Mouse (Mus musculus) CH12.LX (cell line): Measurements from ENCODE around the gene Filip1l. TPM values are rescaled to one million over a fixed set of nuclear protein-coding genes. Genes with fewer than 3 reads are reported as not detected.

Source experiments
- DNase-seq: peaks from one replicate; pipeline ENCODE4 v3.0.0-alpha.2; 2013; ENCODE audit errors: extremely low read depth
- H3K27ac ChIP-seq: 2 replicates; pipeline ENCODE4 v1.5.1; 2012; ENCODE audit warnings: low read depth, mild to moderate bottlenecking, control low read depth, moderate library complexity; ENCODE audit not compliant: insufficient read depth
- H3K27me3 ChIP-seq: replicated peaks from 2 replicates; pipeline ENCODE3; 2012; ENCODE audit warnings: inconsistent platforms
- H3K36me3 ChIP-seq, 2 experiments: replicated peaks in 1 of 2; 2 replicates each; pipeline versions ENCODE3 to v1.6.1; 2012; ENCODE audit warnings: inconsistent platforms in 1 of 2, low read length in 1 of 2, mild to moderate bottlenecking in 1 of 2, mixed read lengths in 1 of 2, moderate library complexity in 1 of 2; ENCODE audit not compliant: control insufficient read depth in 1 of 2, insufficient read depth in 1 of 2
- H3K4me1 ChIP-seq, 2 experiments: 2 replicates each; pipeline ENCODE4 v1.6.1; 2012; ENCODE audit warnings: inconsistent platforms in 1 of 2, moderate library complexity in 1 of 2; ENCODE audit not compliant: insufficient read depth in 2 of 2, control insufficient read depth in 1 of 2
- H3K4me2 ChIP-seq: 2 replicates; pipeline ENCODE4 v1.6.1; 2012; ENCODE audit warnings: low read depth, mild to moderate bottlenecking, control low read depth; ENCODE audit not compliant: poor library complexity, insufficient read depth, severe bottlenecking
- H3K4me3 ChIP-seq, 3 experiments: fragments of 150-350 bp in 1 of 3; sonication (generic) in 1 of 3; replicated peaks in 1 of 3; 2 replicates each; pipeline versions ENCODE3 to v1.5.1; 2011 to 2012; ENCODE audit warnings: low read depth in 2 of 3, low read length in 2 of 3, mild to moderate bottlenecking in 2 of 3, moderate library complexity in 2 of 3, control low read depth in 1 of 3, improper control_type of control experiment in 1 of 3, inconsistent platforms in 1 of 3, mixed read lengths in 1 of 3; ENCODE audit not compliant: poor library complexity in 1 of 3
- H3K79me2 ChIP-seq: replicated peaks from 2 replicates; pipeline ENCODE4 v1.6.1; 2012; ENCODE audit warnings: mild to moderate bottlenecking, moderate library complexity; ENCODE audit not compliant: control insufficient read depth, poor library complexity, insufficient read depth, severe bottlenecking; ENCODE audit errors: extremely low read depth
- H3K9ac ChIP-seq: 2 replicates; pipeline ENCODE4 v1.6.1; 2012; ENCODE audit warnings: low read depth, mild to moderate bottlenecking, control low read depth, moderate library complexity; ENCODE audit not compliant: insufficient read depth
- H3K9me3 ChIP-seq: replicated peaks from 2 replicates; pipeline ENCODE3; 2012; ENCODE audit warnings: low read length, inconsistent platforms, mixed read lengths
- BHLHE40 ChIP-seq: IDR thresholded peaks from 2 replicates; pipeline ENCODE4 v1.6.1; 2011; ENCODE audit warnings: mild to moderate bottlenecking, low read depth, low read length, improper control_type of control experiment
- CHD1 ChIP-seq: IDR thresholded peaks from 2 replicates; pipeline ENCODE4 v1.6.1; 2012; ENCODE audit warnings: low read depth, low read length, improper control_type of control experiment, inconsistent platforms
- CHD2 ChIP-seq: IDR thresholded peaks from 2 replicates; pipeline ENCODE4 v1.6.1; 2011; ENCODE audit warnings: low read length, improper control_type of control experiment
- ETS1 ChIP-seq: conservative IDR thresholded peaks from 2 replicates; pipeline ENCODE4 v1.6.1; 2012; ENCODE audit warnings: low read depth, mild to moderate bottlenecking, inconsistent platforms, low read length, improper control_type of control experiment, moderate library complexity
- GABPA ChIP-seq: IDR thresholded peaks from 2 replicates; pipeline ENCODE4 v1.6.1; 2012; ENCODE audit warnings: low read depth, low read length, improper control_type of control experiment, inconsistent platforms; ENCODE audit not compliant: insufficient replicate concordance
- IRF4 ChIP-seq: IDR thresholded peaks from 2 replicates; pipeline ENCODE4 v1.6.1; 2014; ENCODE audit warnings: low read depth, mild to moderate bottlenecking, inconsistent platforms, low read length, improper control_type of control experiment
- JUND ChIP-seq: conservative IDR thresholded peaks from 2 replicates; pipeline ENCODE4 v1.6.1; 2011; ENCODE audit warnings: low read depth, low read length, improper control_type of control experiment
- MAFK ChIP-seq: IDR thresholded peaks from 2 replicates; pipeline ENCODE4 v1.6.1; 2011; ENCODE audit warnings: low read length, improper control_type of control experiment; ENCODE audit not compliant: insufficient replicate concordance
- MAX ChIP-seq: IDR thresholded peaks from 2 replicates; pipeline ENCODE4 v1.6.1; 2011; ENCODE audit warnings: low read length, improper control_type of control experiment
- MAZ ChIP-seq: IDR thresholded peaks from 2 replicates; pipeline ENCODE4 v1.6.1; 2012; ENCODE audit warnings: low read depth, mild to moderate bottlenecking, inconsistent platforms, low read length, improper control_type of control experiment, moderate library complexity
- MEF2A ChIP-seq: IDR thresholded peaks from 2 replicates; pipeline ENCODE4 v1.6.1; 2014; ENCODE audit warnings: low read depth, mild to moderate bottlenecking, inconsistent platforms, low read length, improper control_type of control experiment, borderline replicate concordance
- MXI1 ChIP-seq: IDR thresholded peaks from 2 replicates; pipeline ENCODE4 v1.6.1; 2011; ENCODE audit warnings: mild to moderate bottlenecking, low read depth, low read length, improper control_type of control experiment
- POLR2A ChIP-seq: IDR thresholded peaks from 2 replicates; pipeline ENCODE4 v1.6.1; 2011; ENCODE audit warnings: low read depth, mild to moderate bottlenecking, improper control_type of control experiment, low read length
- POLR2AphosphoS2 ChIP-seq: IDR thresholded peaks from 2 replicates; pipeline ENCODE4 v1.6.1; 2011; ENCODE audit warnings: low read depth, low read length, improper control_type of control experiment
- RAD21 ChIP-seq: IDR thresholded peaks from 2 replicates; pipeline ENCODE4 v1.6.1; 2011; ENCODE audit warnings: low read depth, mild to moderate bottlenecking, low read length, improper control_type of control experiment, moderate library complexity
- RCOR1 ChIP-seq: conservative IDR thresholded peaks from 2 replicates; pipeline ENCODE4 v1.6.1; 2012; ENCODE audit warnings: low read depth, mild to moderate bottlenecking, inconsistent platforms, low read length, improper control_type of control experiment
- SMC3 ChIP-seq: IDR thresholded peaks from 2 replicates; pipeline ENCODE4 v1.6.1; 2011; ENCODE audit warnings: low read depth, low read length, improper control_type of control experiment
- TBP ChIP-seq: conservative IDR thresholded peaks from 2 replicates; pipeline ENCODE4 v1.6.1; 2011; ENCODE audit warnings: low read depth, low read length, improper control_type of control experiment
- TCF12 ChIP-seq: IDR thresholded peaks from 2 replicates; pipeline ENCODE4 v1.6.1; 2014; ENCODE audit warnings: low read depth, mild to moderate bottlenecking, inconsistent platforms, low read length, improper control_type of control experiment
- UBTF ChIP-seq: IDR thresholded peaks from 2 replicates; pipeline ENCODE4 v1.6.1; 2012; ENCODE audit warnings: low read depth, mild to moderate bottlenecking, inconsistent platforms, low read length, improper control_type of control experiment, moderate library complexity
- dilution Hi-C: fragments of 300-500 bp; cut with MboI; formaldehyde crosslinking; loops from 2 replicates; pipeline ENCODE4 v1.14.3; 2020; ENCODE audit warnings: low sequenced_read_pairs; ENCODE audit not compliant: extremely low pct_unique_long_range_greater_than_20kb, extremely low pct_ligation_motif_present
- in situ Hi-C: fragments of 300-500 bp; cut with MboI; formaldehyde crosslinking; loops from 3 replicates; pipeline ENCODE4 v1.14.3; 2019; ENCODE audit warnings: low sequenced_read_pairs, low pct_ligation_motif_present, low pct_unique_long_range_greater_than_20kb, mixed read lengths
- polyA plus RNA-seq: library from polyadenylated mRNA; unstranded; fragments of >175 nt; gene quantifications from 2 replicates; pipeline ENCODE4 v1.2.1, GENCODE M21; 2012; ENCODE audit warnings: low read depth; ENCODE audit not compliant: insufficient read length
- total RNA-seq, 2 experiments: library from RNA; depleted of rRNA; stranded (reverse); fragments of 300-350 nt in 1 of 2; fragments of >200 nt in 1 of 2; gene quantifications; 2 replicates each; pipeline ENCODE4 v1.2.3; 2012 to 2014

The Filip1l gene
- total and polyA plus RNA-seq, 3 experiments = 2.1 to 17.6 (median 5.7) TPM

DNA sequence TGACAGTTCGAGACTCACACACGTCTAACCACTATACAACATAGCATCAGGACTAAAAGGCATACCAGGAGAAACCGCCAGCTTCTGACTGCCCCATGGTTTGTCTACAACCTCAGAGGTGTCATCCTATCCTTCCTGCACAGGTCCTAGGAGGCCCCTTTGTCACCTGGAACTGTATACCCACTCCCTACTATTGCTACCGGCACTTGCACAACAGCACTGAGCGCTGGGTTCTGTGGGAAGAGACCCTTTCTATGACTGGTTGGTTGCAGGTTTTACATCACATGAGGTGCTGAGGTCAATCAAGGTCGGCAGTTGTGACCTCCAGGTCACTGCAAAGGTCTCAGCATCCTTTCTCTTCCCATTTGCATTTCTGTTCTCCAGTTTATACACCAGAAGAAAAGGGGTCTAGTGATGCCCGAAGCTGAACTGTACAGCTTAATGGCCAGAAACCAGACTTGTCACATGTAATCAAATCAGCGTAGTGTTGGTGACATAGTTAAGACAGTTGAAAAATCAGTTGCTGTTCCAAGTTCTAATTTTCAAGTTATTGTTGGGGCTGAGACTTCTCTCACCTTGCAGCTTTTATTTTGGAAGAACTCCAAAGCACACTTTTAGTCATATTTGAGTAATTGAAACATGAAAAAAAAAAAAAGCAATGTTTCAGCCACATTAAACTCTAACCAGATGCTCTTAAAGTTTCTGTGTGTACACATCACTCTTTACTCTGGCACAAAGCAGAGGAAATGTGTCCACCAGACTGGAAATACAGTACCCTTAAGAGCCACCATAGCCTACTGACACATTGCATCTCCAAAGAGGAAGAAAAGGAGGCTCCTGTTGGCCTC is 12.9 kb upstream of the Filip1l start:
- no peaks in the 10 kb centered on the region for H3K79me2 ChIP-seq
- in situ Hi-C loops (no loop called here), dilution Hi-C loops (no loop called here)
- no peak overlapping the region for H3K27ac ChIP-seq
- H3K27me3 ChIP-seq = no peaks in the 10 kb centered on the region
- no peak overlapping the region for H3K4me3 ChIP-seq
- TF ChIP-seq TCF12 = no peak
- TF ChIP-seq POLR2A = no peak
- no peak for TF ChIP-seq BHLHE40
- no peak for TF ChIP-seq MXI1
- no peak for TF ChIP-seq CHD2
- no peak for TF ChIP-seq RCOR1
- TF ChIP-seq GABPA = no peak
- no peak for TF ChIP-seq ETS1
- TF ChIP-seq MAZ = no peak
- no peak for TF ChIP-seq CHD1
- no peak for TF ChIP-seq IRF4
- no peak for TF ChIP-seq RAD21
- TF ChIP-seq MAFK = no peak
- TF ChIP-seq MAX = no peak
- TF ChIP-seq SMC3 = no peak
- no peak for TF ChIP-seq POLR2AphosphoS2
- no peak for TF ChIP-seq TBP
- H3K4me2 ChIP-seq = no peak overlapping the region
- H3K9me3 ChIP-seq = no peaks in the 10 kb centered on the region
- H3K4me1 ChIP-seq = peaks cover 16 to 55% of the 10 kb centered on the region in 2 experiments
- no peak for DNase-seq
- peaks cover 0 to 5% of the 10 kb centered on the region in 2 experiments for H3K36me3 ChIP-seq
- no peak overlapping the region for H3K9ac ChIP-seq

DNA sequence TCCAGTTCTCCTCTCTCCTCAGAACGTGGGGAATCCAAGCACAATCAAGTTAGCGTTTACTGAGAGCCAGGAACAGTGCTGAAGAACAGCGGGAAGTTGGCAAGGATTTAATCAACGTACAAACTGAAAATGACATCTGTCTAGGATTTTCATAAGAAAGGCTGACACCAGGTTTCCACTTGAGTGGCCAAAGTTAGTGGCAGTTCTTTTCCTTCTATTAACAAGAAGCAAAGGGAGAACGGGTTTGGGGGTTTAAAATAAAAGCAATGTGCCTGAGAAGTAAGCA is 12.3 kb upstream of the Filip1l start:
- H3K4me1 ChIP-seq = peaks cover 16 to 52% of the 10 kb centered on the region in 2 experiments
- H3K9ac ChIP-seq = no peak overlapping the region
- no peaks in the 10 kb centered on the region for H3K27me3 ChIP-seq
- no peak overlapping the region for H3K4me2 ChIP-seq
- TF ChIP-seq BHLHE40 (no peak), UBTF (no peak), JUND (no peak), MEF2A (no peak)
- TF ChIP-seq, all 38 proteins: peak for 0
- Histone ChIP-seq H3K79me2 (no peaks in the 10 kb centered on the region), H3K27ac (no peak overlapping the region), H3K4me3 (no peak overlapping the region), H3K36me3 (peaks cover 0 to 5% of the 10 kb centered on the region in 2 experiments), H3K9me3 (no peaks in the 10 kb centered on the region)
- dilution Hi-C loops = no loop called here
- in situ Hi-C loops = no loop called here
- no peak for DNase-seq
